Mouse (Mus musculus) heart, embryonic 10.5 days (tissue): ENCODE data around the gene Prex1. TPM values are rescaled to one million over a fixed set of nuclear protein-coding genes. Genes with fewer than 3 reads are reported as not detected.

Source experiments
- DNase-seq: peaks from one replicate; pipeline ENCODE4 v3.0.0-alpha.2; 2017; ENCODE audit warnings: low spot score
- H3K27ac ChIP-seq: fragments of 300-500 bp; sonication (generic); 2 replicates; pipeline ENCODE4 v1.5.1; 2016; ENCODE audit warnings: mild to moderate bottlenecking
- H3K27me3 ChIP-seq: fragments of 300-500 bp; sonication (generic); 2 replicates; pipeline ENCODE4 v1.6.1; 2016; ENCODE audit warnings: mild to moderate bottlenecking; ENCODE audit not compliant: poor library complexity, insufficient read depth, severe bottlenecking
- H3K36me3 ChIP-seq: fragments of 300-500 bp; sonication (generic); 2 replicates; pipeline ENCODE4 v1.6.1; 2016; ENCODE audit warnings: mild to moderate bottlenecking, moderate library complexity
- H3K4me1 ChIP-seq: fragments of 300-500 bp; sonication (generic); 2 replicates; pipeline ENCODE4 v1.6.1; 2016; ENCODE audit warnings: mild to moderate bottlenecking
- H3K4me3 ChIP-seq: fragments of 300-500 bp; sonication (generic); 2 replicates; pipeline ENCODE4 v1.5.1; 2016; ENCODE audit warnings: mild to moderate bottlenecking, moderate library complexity
- H3K9me3 ChIP-seq: fragments of 300-500 bp; sonication (generic); 2 replicates; pipeline ENCODE4 v1.6.1; 2016; ENCODE audit warnings: mild to moderate bottlenecking, moderate library complexity
- WGBS: fragments of 180-500 bp; shearing (Covaris S2); methylation state at CpG from one replicate; pipeline ENCODE4 v1.1.7; 2016; 5-methylcytosine and 5-hydroxymethylcytosine counted together
- polyA plus RNA-seq: library from polyadenylated mRNA; unstranded; fragments of >200 nt; fragmentation: Nextera tagmentation; extraction: Ambion mirVana; gene quantifications from 2 replicates; pipeline ENCODE4 v1.2.1, GENCODE M21; 2016

Gene Prex1
- polyA plus RNA-seq, 1 experiment from 2014 or later = 13.2 TPM

GRCm38 (mm10) chr2:166700116-166700515 lies 13.5 kb downstream of the Prex1 start:
- H3K36me3 ChIP-seq = peaks cover 10% of the 10 kb centered on the region
- 78% methylated on average over 8 of the region's 8 CpGs for WGBS
- H3K27ac ChIP-seq = no peak overlapping the region

GRCm38 (mm10) chr2:166699552-166699951 lies 14.1 kb downstream of the Prex1 start:
- DNase-seq = no peak
- peaks cover 52% of the 10 kb centered on the region for H3K4me1 ChIP-seq
- H3K9me3 ChIP-seq = no peaks in the 10 kb centered on the region
- H3K27ac ChIP-seq = no peak overlapping the region
- no peak overlapping the region for H3K4me3 ChIP-seq
- 94% methylated on average over 5 of the region's 5 CpGs for WGBS
- H3K27me3 ChIP-seq = no peaks in the 10 kb centered on the region
- H3K36me3 ChIP-seq = peaks cover 10% of the 10 kb centered on the region; the same call in 1 of the 2 replicates

More at GRCm38 (mm10) chr2:166700116-166700515, 13.5 kb downstream of the Prex1 start:
- Histone ChIP-seq H3K4me1 (peaks cover 52% of the 10 kb centered on the region), H3K27me3 (no peaks in the 10 kb centered on the region), H3K4me3 (no peak overlapping the region), H3K9me3 (no peaks in the 10 kb centered on the region)
- DNase-seq = no peak

- peaks cover 13% of the 10 kb centered on the region; the same call in 1 of the 2 replicates for H3K36me3 ChIP-seq
- H3K4me1 ChIP-seq = peaks cover 29% of the 10 kb centered on the region; the same call in 1 of the 2 replicates
- H3K27ac ChIP-seq = no peak overlapping the region
- no peaks in the 10 kb centered on the region for H3K27me3 ChIP-seq
- no peaks in the 10 kb centered on the region for H3K9me3 ChIP-seq
- no peak for DNase-seq
- no peak overlapping the region for H3K4me3 ChIP-seq
- 92% methylated on average over 2 of the region's 2 CpGs for WGBS
Observed at GRCm38 (mm10) chr2:166694616-166695015, 19.0 kb downstream of the Prex1 start.

GRCm38 (mm10) chr2:166693394-166693793 lies 20.2 kb downstream of the Prex1 start:
- no peaks in the 10 kb centered on the region for H3K27me3 ChIP-seq
- H3K9me3 ChIP-seq = no peaks in the 10 kb centered on the region
- peaks cover 13% of the 10 kb centered on the region; the same call in 1 of the 2 replicates for H3K36me3 ChIP-seq
- H3K27ac ChIP-seq = no peak overlapping the region
- DNase-seq = no peak
- no peak overlapping the region for H3K4me3 ChIP-seq
- WGBS = 73% methylated on average over 4 of the region's 4 CpGs
- peaks cover 27% of the 10 kb centered on the region; the same call in 1 of the 2 replicates for H3K4me1 ChIP-seq

GRCm38 (mm10) chr2:166691602-166692509 lies 21.8 kb downstream of the Prex1 start:
- WGBS = 59% methylated on average over 23 of the region's 23 CpGs
- H3K4me3 ChIP-seq = no peak overlapping the region
- H3K27ac ChIP-seq = peak overlapping the region; percentile 49; the same call in 1 of the 2 replicates
- no peaks in the 10 kb centered on the region for H3K9me3 ChIP-seq
- peaks cover 32% of the 10 kb centered on the region for H3K4me1 ChIP-seq
- H3K27me3 ChIP-seq = no peaks in the 10 kb centered on the region
- DNase-seq = no peak
- H3K36me3 ChIP-seq = peaks cover 13% of the 10 kb centered on the region; the same call in 1 of the 2 replicates

- DNase-seq = no peak
- peaks cover 50% of the 10 kb centered on the region for H3K4me1 ChIP-seq
- H3K36me3 ChIP-seq = peaks cover 4% of the 10 kb centered on the region; the same call in 1 of the 2 replicates
- H3K4me3 ChIP-seq = no peak overlapping the region
- peak overlapping the region; percentile 52 for H3K27ac ChIP-seq
- H3K9me3 ChIP-seq = no peaks in the 10 kb centered on the region
- no peaks in the 10 kb centered on the region for H3K27me3 ChIP-seq
- WGBS = 13% methylated on average over 6 of the region's 6 CpGs
Observed at GRCm38 (mm10) chr2:166686917-166687316, 26.7 kb downstream of the Prex1 start.

GRCm38 (mm10) chr2:166685824-166686223 lies 27.8 kb downstream of the Prex1 start:
- H3K36me3 ChIP-seq = no peaks in the 10 kb centered on the region
- no peaks in the 10 kb centered on the region for H3K27me3 ChIP-seq
- H3K4me1 ChIP-seq = peaks cover 44% of the 10 kb centered on the region
- no peak overlapping the region for H3K27ac ChIP-seq
- no peak overlapping the region for H3K4me3 ChIP-seq
- WGBS = 61% methylated on average over 8 of the region's 8 CpGs
- DNase-seq = no peak
- no peaks in the 10 kb centered on the region for H3K9me3 ChIP-seq

- Histone ChIP-seq H3K27me3 (no peaks in the 10 kb centered on the region), H3K4me3 (peak overlapping the region; percentile 20; the same call in 1 of the 2 replicates), H3K9me3 (no peaks in the 10 kb centered on the region), H3K27ac (peak overlapping the region; percentile 47; the same call in 1 of the 2 replicates), H3K36me3 (no peaks in the 10 kb centered on the region), H3K4me1 (peaks cover 53% of the 10 kb centered on the region)
- DNase-seq = no peak
- 12% methylated on average over 13 of the region's 13 CpGs for WGBS
Observed at GRCm38 (mm10) chr2:166683885-166684544, 29.6 kb downstream of the Prex1 start.

- H3K27me3 ChIP-seq = no peaks in the 10 kb centered on the region
- DNase-seq = no peak
- H3K36me3 ChIP-seq = no peaks in the 10 kb centered on the region
- no peaks in the 10 kb centered on the region for H3K9me3 ChIP-seq
- no peak overlapping the region for H3K4me3 ChIP-seq
- 48% methylated on average over 4 of the region's 4 CpGs for whole genome bisulfite sequencing
- H3K4me1 ChIP-seq = peaks cover 61% of the 10 kb centered on the region
- no peak overlapping the region for H3K27ac ChIP-seq
Observed at GRCm38 (mm10) chr2:166682866-166683265, 30.8 kb downstream of the Prex1 start.

GRCm38 (mm10) chr2:166678959-166679759 lies 34.5 kb downstream of the Prex1 start:
- WGBS = 48% methylated on average over 13 of the region's 13 CpGs

GRCm38 (mm10) chr2:166676933-166677332 lies 36.7 kb downstream of the Prex1 start:
- no peaks in the 10 kb centered on the region for H3K36me3 ChIP-seq
- no peak overlapping the region for H3K27ac ChIP-seq
- no peak overlapping the region for H3K4me3 ChIP-seq
- H3K9me3 ChIP-seq = no peaks in the 10 kb centered on the region
- H3K4me1 ChIP-seq = peaks cover 51% of the 10 kb centered on the region
- no peak for DNase-seq
- WGBS = 84% methylated on average over 11 of the region's 11 CpGs
- H3K27me3 ChIP-seq = no peaks in the 10 kb centered on the region

More at GRCm38 (mm10) chr2:166678959-166679759, 34.5 kb downstream of the Prex1 start:
- Histone ChIP-seq H3K27me3 (no peaks in the 10 kb centered on the region), H3K4me3 (no peak overlapping the region), H3K9me3 (no peaks in the 10 kb centered on the region), H3K4me1 (peaks cover 57% of the 10 kb centered on the region), H3K27ac (peak overlapping the region; percentile 11; the same call in 1 of the 2 replicates), H3K36me3 (no peaks in the 10 kb centered on the region)
- DNase-seq = no peak

- DNase-seq = no peak
- Histone ChIP-seq H3K36me3 (no peaks in the 10 kb centered on the region), H3K4me3 (no peak overlapping the region), H3K9me3 (no peaks in the 10 kb centered on the region), H3K27ac (no peak overlapping the region), H3K4me1 (peaks cover 54% of the 10 kb centered on the region), H3K27me3 (no peaks in the 10 kb centered on the region)
- 75% methylated on average over 14 of the region's 14 CpGs for WGBS
Observed at GRCm38 (mm10) chr2:166676498-166676897, 37.1 kb downstream of the Prex1 start.
